ENCODE assay signal across 11 mouse cellular contexts in the genomic region with DNA sequence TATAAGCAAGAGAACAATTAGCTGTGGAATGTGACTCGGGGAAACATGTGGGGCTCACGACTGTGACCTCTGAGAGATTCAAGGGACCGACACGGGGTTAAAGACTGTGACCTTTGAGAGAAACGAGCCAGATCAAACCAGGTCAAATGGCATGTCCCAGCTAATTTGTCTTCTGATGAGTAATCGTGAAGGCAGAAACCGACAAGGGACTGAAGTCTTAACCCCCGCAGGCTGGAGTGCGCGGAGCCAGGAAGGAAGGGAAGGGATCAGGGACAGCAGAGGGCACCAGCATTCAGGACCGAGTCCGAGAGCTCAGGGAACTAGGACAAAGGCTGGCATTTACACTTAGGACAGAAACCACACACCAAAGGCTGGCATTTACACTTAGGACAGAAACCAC. TPM values are rescaled to one million over a fixed set of nuclear protein-coding genes. Genes with fewer than 3 reads are reported as not detected.
A peak's percentile ranks its signal among the peaks of the same experiment; 100 is the strongest.
DNase-seq lines count a peak whose midpoint lies in the region; ATAC-seq and TF ChIP-seq lines count a peak whose summit lies in the region.
"Had no signal": no experiment of that assay in that cellular context is flagged by ENCODE, and none has a peak within 500 bp of the region (broad histone marks: within the 10 kb centered on the region; RNA-seq: fewer than 3 reads in every experiment).

No protein-coding gene starts in this region.

- TF ChIP-seq CTCF in kidney, adult 2 months (conservative IDR thresholded peaks at IDR 0.05; ENCODE audit: insufficient read depth, insufficient read length, low read depth, low read length), result peak; percentile 27; the same call in 1 of the 2 replicates

- peak overlapping the region; percentile 41 for H3K9ac ChIP-seq in hindbrain, embryonic 12.5 days
- 0 out of 2 replicates have a peak overlapping the region, but pooled peaks have one; percentile 8 for H3K9ac ChIP-seq in neural tube, embryonic 12.5 days
- H3K9ac ChIP-seq: intestine, embryonic 15.5 days; lung, embryonic 14.5 days had no signal

- WGBS in kidney, adult 2 months, result 27% methylated on average over 12 of the region's 12 CpGs
- 10% methylated on average over 12 of the region's 12 CpGs for WGBS in hindbrain, embryonic 12.5 days
- WGBS in neural tube, embryonic 12.5 days, result 5% methylated on average over 12 of the region's 12 CpGs

- H3K27me3 ChIP-seq in kidney, adult 2 months (replicated peaks; ENCODE audit: control insufficient read depth, insufficient read depth, low read length), result no peaks in the 10 kb centered on the region
- H3K27me3 ChIP-seq in hindbrain, embryonic 12.5 days, result 0 out of 2 replicates have a peak, but pooled peaks cover 5% of the 10 kb centered on the region
- no peaks in the 10 kb centered on the region; the same call in 1 of the 2 replicates for H3K27me3 ChIP-seq in neural tube, embryonic 12.5 days (replicated peaks)
- H3K27me3 ChIP-seq: intestine, embryonic 15.5 days had no signal

- H3K27ac ChIP-seq in kidney, adult 2 months (ENCODE audit: insufficient read depth, low read depth, low read length), result no peak overlapping the region
- H3K27ac ChIP-seq in hindbrain, embryonic 12.5 days, result no peak overlapping the region
- H3K27ac ChIP-seq in neural tube, embryonic 12.5 days, result no peak overlapping the region
- H3K27ac ChIP-seq: intestine, embryonic 15.5 days had no signal

- no peaks in the 10 kb centered on the region for H3K36me3 ChIP-seq in kidney, adult 2 months (ENCODE audit: control insufficient read depth, insufficient read depth, low read length)
- 0 out of 2 replicates have a peak, but pooled peaks cover under 1% of the 10 kb centered on the region for H3K36me3 ChIP-seq in hindbrain, embryonic 12.5 days
- peaks cover 5% of the 10 kb centered on the region for H3K36me3 ChIP-seq in neural tube, embryonic 12.5 days
- H3K36me3 ChIP-seq: intestine, embryonic 15.5 days had no signal

- 0 out of 2 replicates have a peak overlapping the region, but pooled peaks have one; percentile 0 for H3K4me2 ChIP-seq in hindbrain, embryonic 12.5 days (replicated peaks)
- H3K4me2 ChIP-seq in neural tube, embryonic 12.5 days (replicated peaks), result no peak overlapping the region; the same call in 1 of the 2 replicates
- H3K4me2 ChIP-seq: intestine, embryonic 15.5 days; lung, embryonic 14.5 days had no signal

- no peaks in the 10 kb centered on the region for H3K9me3 ChIP-seq in hindbrain, embryonic 12.5 days (replicated peaks)
- no peaks in the 10 kb centered on the region for H3K9me3 ChIP-seq in neural tube, embryonic 12.5 days
- H3K9me3 ChIP-seq: intestine, embryonic 15.5 days had no signal

- DNase-seq in kidney, adult 2 months, result peak; percentile 15
- no peak for DNase-seq in kidney, adult 9 months
- peak; percentile 23 for DNase-seq in adrenal gland, adult 8-10 months
- DNase-seq in spleen, postnatal 36 days (ENCODE audit: low spot score in 2 of 2), result no peak
- DNase-seq in ovary, adult 18-20 months (ENCODE audit: low spot score), result no peak
- DNase-seq in left cerebral cortex, postnatal 4 days, result no peak
- DNase-seq: lung, embryonic 14.5 days; right cerebral cortex, adult 18-20 months had no signal

- ATAC-seq in hindbrain, embryonic 12.5 days (ENCODE audit: low FRiP score), result 0 out of 2 replicates have a peak, but pooled peaks have one; percentile 13
- no peak for ATAC-seq in neural tube, embryonic 12.5 days (ENCODE audit: low FRiP score, low read depth)
- ATAC-seq: intestine, embryonic 15.5 days had no signal

- intact Hi-C loops in left cerebral cortex, postnatal 4 days (cut with DNase I), result loop anchor here (10.0 kb wide), 2 partner anchors 640 to 830 kb away; no protein-coding TSS in a partner anchor

- TF ChIP-seq POLR2A in kidney, adult 2 months (IDR thresholded peaks at IDR 0.05; ENCODE audit: low read depth, low read length), result no peak

- H3K4me1 ChIP-seq in kidney, adult 2 months (ENCODE audit: control insufficient read depth, insufficient read depth, low read length), result 0 out of 2 replicates have a peak, but pooled peaks cover 2% of the 10 kb centered on the region
- H3K4me1 ChIP-seq in hindbrain, embryonic 12.5 days, result peaks cover 18% of the 10 kb centered on the region
- peaks cover 22% of the 10 kb centered on the region for H3K4me1 ChIP-seq in neural tube, embryonic 12.5 days

- no peak overlapping the region for H3K4me3 ChIP-seq in kidney, adult 2 months (ENCODE audit: insufficient read depth, low read depth, low read length)
- no peak overlapping the region for H3K4me3 ChIP-seq in hindbrain, embryonic 12.5 days
- H3K4me3 ChIP-seq in neural tube, embryonic 12.5 days, result no peak overlapping the region
- H3K4me3 ChIP-seq: intestine, embryonic 15.5 days had no signal

RNA-seq across cellular contexts. Expression of a gene that starts 29.4 kb away (rescaled TPM):
- 35.2 and 53.9 TPM in 2 replicates for polyA plus RNA-seq in kidney, adult 2 months (2012; rRNA removed)
- total RNA-seq in adrenal gland, adult 8-10 months (2022), result 100 to 1,000 TPM in 1 of 4 experiments, 10 to 100 TPM in 3; 83.4 to 109 (median 96.9) TPM
- 40.3 and 46.3 TPM in 2 replicates for polyA plus RNA-seq in hindbrain, embryonic 12.5 days (2016; fragmentation: Nextera tagmentation; extraction: Ambion mirVana)
- 35.1 and 36.7 TPM in 2 replicates for polyA plus RNA-seq in neural tube, embryonic 12.5 days (2016; fragmentation: Nextera tagmentation; extraction: Ambion mirVana)
- total RNA-seq in left cerebral cortex, postnatal 4 days (2021), result 10 to 100 TPM; 10.8 to 12.5 TPM

RNA-seq across cellular contexts. Expression of a gene that starts 45.9 kb away (rescaled TPM):
- polyA plus RNA-seq in kidney, adult 2 months (2012; rRNA removed), result 30.1 and 30.6 TPM in 2 replicates
- total RNA-seq in adrenal gland, adult 8-10 months (2022), result 10 to 100 TPM; 41.7 to 51.0 (median 46.9) TPM
- polyA plus RNA-seq in hindbrain, embryonic 12.5 days (2016; fragmentation: Nextera tagmentation; extraction: Ambion mirVana), result 42.1 and 43.2 TPM in 2 replicates
- polyA plus RNA-seq in neural tube, embryonic 12.5 days (2016; fragmentation: Nextera tagmentation; extraction: Ambion mirVana), result 41.0 and 42.4 TPM in 2 replicates
- total RNA-seq in left cerebral cortex, postnatal 4 days (2021), result 10 to 100 TPM; 40.8 to 41.8 TPM

RNA-seq across cellular contexts. Expression of a gene that starts 47.2 kb away (rescaled TPM):
- 25.9 and 29.4 TPM in 2 replicates for polyA plus RNA-seq in kidney, adult 2 months (2012; rRNA removed)
- total RNA-seq in adrenal gland, adult 8-10 months (2022), result 10 to 100 TPM; 25.6 to 27.2 (median 26.4) TPM
- 48.9 and 49.6 TPM in 2 replicates for polyA plus RNA-seq in hindbrain, embryonic 12.5 days (2016; fragmentation: Nextera tagmentation; extraction: Ambion mirVana)
- 54.6 and 57.4 TPM in 2 replicates for polyA plus RNA-seq in neural tube, embryonic 12.5 days (2016; fragmentation: Nextera tagmentation; extraction: Ambion mirVana)
- 10 to 100 TPM; 46.2 to 49.9 TPM for total RNA-seq in left cerebral cortex, postnatal 4 days (2021)

RNA-seq across cellular contexts. Expression of a gene that starts 55.0 kb away (rescaled TPM):
- polyA plus RNA-seq in kidney, adult 2 months (2012; rRNA removed), result 8.5 and 9.8 TPM in 2 replicates
- 10 to 100 TPM; 14.0 to 20.1 (median 17.2) TPM for total RNA-seq in adrenal gland, adult 8-10 months (2022)
- 26.7 and 31.5 TPM in 2 replicates for polyA plus RNA-seq in hindbrain, embryonic 12.5 days (2016; fragmentation: Nextera tagmentation; extraction: Ambion mirVana)
- 29.3 and 29.6 TPM in 2 replicates for polyA plus RNA-seq in neural tube, embryonic 12.5 days (2016; fragmentation: Nextera tagmentation; extraction: Ambion mirVana)
- 10 to 100 TPM; 15.4 to 15.5 TPM for total RNA-seq in left cerebral cortex, postnatal 4 days (2021)

Comparison
In these comparisons a context has a peak if more than half of its experiments do, and no peak if none do; other contexts are left out.
1. DNase-seq: peak in kidney, adult 2 months (single experiment) and adrenal gland, adult 8-10 months (single experiment); none in kidney, adult 9 months (single experiment), spleen, postnatal 36 days (0 of 2), ovary, adult 18-20 months (single experiment) and left cerebral cortex, postnatal 4 days (single experiment).